Mouse (Mus musculus) layer of hippocampus, adult 18-20 months (tissue): ENCODE measurements at regions not wholly inside any gene's neighbourhood (a gene's known extent, or its start where the extent isn't known, plus 50 kb on each side); places are given as distances from the start of the nearest gene placed in this dataset.

Source experiments
- DNase-seq, 2 experiments: peaks; one replicate each; pipeline ENCODE4 v3.0.0; 2022; ENCODE audit warnings: low spot score in 2 of 2

GRCm38 (mm10) chr1:90288892-90289731 is 85.3 kb downstream of the Ackr3 start:
- DNase-seq: no peak

DNA sequence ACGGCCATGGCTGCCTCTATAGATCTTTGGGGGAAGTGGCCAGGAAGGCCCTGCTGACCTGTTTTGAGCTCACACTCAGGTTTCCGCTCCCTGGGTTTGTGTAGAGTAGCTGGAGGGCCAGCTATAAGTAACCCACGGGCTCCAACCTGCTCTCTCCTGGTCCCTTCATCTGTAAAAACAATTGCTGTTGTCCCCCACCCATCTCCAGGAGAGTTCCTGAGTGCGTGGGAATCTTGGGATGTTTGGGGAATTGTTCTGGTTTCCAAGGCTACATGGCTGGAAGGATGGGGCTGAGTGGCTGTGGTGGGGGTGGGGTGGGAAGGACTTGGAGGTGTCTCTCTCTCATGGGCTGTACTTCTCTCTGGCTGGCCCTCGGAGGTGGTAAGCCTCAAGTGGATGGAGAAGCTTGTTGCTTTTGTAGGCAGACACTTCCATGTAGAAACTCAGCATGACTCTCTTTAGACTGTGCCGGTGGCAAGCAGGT is 86.0 kb downstream of the Ackr3 start:
- DNase-seq: no peak

GRCm38 (mm10) chr1:90290428-90291197 is 86.8 kb downstream of the Ackr3 start:
- no peak for DNase-seq

DNA sequence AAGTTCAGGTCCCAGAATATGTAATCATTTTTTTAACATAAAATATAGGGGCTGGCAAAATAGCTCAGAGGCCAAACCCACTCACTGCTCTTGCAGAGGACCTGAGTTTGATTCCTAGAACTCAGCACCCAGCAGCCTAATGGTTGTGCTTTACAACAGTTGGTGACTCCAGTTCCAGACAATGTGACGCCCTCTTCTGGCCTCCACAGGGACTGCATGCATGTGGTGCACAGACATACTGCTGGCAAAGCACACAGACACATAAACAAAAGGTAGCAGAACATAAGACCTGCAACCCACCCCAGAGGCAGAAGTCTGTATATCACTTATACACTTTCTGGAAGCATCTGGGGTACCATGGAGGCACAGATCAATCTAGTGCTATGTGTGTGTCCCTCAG is 87.5 kb downstream of the Ackr3 start:
- DNase-seq: no peak

GRCm38 (mm10) chr1:90297751-90298150 is 94.0 kb downstream of the Ackr3 start:
- DNase-seq: no peak

- no peak for DNase-seq
Observed at GRCm38 (mm10) chr1:90300229-90300628, 96.4 kb downstream of the Ackr3 start.

- no peak for DNase-seq
Observed at GRCm38 (mm10) chr1:90304331-90304730, 100.6 kb downstream of the Ackr3 start.

DNA sequence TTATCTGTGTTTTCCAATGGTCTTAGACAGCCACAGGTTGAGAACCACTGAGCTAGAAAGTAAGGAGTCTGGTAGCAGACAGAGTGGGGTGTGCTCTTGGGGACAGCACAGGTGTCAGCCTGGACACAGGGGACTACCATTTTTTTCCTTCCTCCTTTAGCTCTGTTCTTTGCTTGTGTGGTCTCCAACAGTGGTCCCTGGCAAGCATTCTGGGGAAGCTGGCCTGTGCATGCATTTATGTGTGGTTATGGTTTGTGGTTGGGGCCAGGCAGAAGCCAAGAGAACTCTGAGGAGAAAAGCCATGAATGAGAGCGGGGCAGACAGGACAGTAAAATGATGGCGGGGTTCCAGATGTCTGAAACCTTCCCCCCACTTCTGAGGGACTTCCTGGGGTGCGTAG is 107.2 kb downstream of the Ackr3 start:
- DNase-seq: no peak

- DNase-seq: no peak
Observed at GRCm38 (mm10) chr1:90311649-90312442, 108.1 kb downstream of the Ackr3 start.

GRCm38 (mm10) chr1:90313750-90314359 is 110.1 kb downstream of the Ackr3 start:
- DNase-seq: no peak

GRCm38 (mm10) chr1:90317902-90318301 is 114.1 kb downstream of the Ackr3 start:
- no peak for DNase-seq

DNA sequence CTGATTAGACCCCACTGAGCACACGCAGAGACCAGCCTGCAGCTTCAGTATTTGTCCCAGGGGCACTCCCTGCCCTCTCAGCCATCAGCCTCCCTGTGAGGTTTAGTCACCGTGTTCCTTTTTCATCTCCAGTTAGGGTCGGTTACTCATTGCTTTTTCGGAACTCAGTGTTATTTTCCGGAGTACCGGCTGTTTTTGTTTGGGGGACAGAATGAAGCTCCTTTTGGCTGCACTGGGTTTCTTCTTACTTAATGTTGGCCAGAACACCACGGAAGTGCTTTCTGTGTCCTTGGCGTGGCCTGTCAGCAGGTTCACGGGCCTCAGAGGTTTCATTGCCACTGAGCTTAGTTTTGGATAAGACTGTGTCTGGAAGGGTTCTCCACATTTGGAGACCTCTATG is 114.7 kb downstream of the Ackr3 start:
- peak in 1 of 2 experiments; percentile 18 for DNase-seq

GRCm38 (mm10) chr1:90320518-90320917 is 116.7 kb downstream of the Ackr3 start:
- no peak for DNase-seq

DNA sequence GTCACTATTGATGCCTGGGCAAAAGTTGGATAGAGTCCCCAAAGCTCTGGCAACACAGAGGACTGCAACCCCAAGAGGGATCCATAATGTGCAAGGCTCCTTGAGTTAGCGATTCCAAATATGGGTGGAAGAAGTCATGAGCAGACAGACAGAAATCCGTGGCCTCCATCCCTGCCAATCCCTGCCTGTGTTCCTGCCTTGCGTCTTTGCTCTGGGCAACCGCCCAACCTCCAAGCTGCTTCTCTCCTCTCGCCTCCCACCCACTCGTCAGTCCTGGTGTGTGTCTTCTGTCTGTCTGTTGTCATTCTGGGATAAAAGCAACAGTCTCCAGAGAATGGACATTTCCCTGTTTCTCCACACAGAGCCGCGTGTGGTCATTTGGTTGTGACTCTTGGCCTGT is 117.7 kb downstream of the Ackr3 start:
- peak; percentile 18 to 53 for DNase-seq

- DNase-seq: peak in 1 of 2 experiments; percentile 36
Observed at GRCm38 (mm10) chr1:90327237-90327636, 123.5 kb downstream of the Ackr3 start.

- no peak for DNase-seq
Observed at GRCm38 (mm10) chr1:90332531-90332930, 128.8 kb downstream of the Ackr3 start.

DNA sequence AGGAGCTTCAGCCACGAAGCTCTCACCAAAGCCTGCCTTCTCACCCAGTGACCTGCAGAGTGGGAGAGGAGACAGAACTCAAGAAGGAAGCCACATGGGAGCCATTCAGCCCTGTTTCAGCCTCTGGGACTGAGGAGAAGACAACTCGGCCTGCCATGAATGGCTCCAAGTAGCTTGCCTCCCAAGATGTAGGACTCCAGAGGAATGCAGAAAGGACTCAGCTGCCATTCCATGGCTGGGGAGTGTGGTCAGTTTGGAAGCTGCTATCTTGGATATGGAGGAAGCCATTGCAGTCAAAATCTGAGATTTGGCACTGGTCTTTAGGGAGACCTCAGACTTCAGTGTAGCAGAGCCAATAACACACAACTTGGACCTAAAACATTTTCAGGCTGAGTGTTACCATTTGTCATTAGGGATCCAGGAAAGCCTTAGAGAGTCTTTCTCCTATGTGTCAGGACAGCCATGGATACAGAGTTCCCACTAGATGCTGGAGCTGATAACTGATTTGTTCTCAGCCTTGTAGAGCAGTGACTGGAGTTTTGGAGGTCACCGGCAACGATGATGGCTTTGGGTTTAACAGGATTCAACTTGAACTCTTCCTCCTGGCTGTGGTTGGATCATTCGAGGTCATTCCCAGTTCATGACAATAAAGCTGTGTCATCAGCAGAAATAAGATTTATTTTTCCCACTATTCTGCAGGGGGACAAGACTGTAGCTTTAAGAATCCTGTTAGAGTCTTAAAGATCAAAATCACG is 130.1 kb downstream of the Ackr3 start:
- no peak for DNase-seq

GRCm38 (mm10) chr1:90335001-90335747 is 131.4 kb downstream of the Ackr3 start:
- DNase-seq: no peak

- DNase-seq: no peak
Observed at GRCm38 (mm10) chr1:90337876-90338316, 134.1 kb downstream of the Ackr3 start.
